Mouse (Mus musculus) intestine, postnatal 0 days (tissue): ENCODE measurements around the gene Hivep2. TPM values are rescaled to one million over a fixed set of nuclear protein-coding genes. Genes with fewer than 3 reads are reported as not detected.

Experiments used
- ATAC-seq: fragments of 200-750 bp; cut with Nextera tagmentation; 2 replicates; pipeline ENCODE4 v1.8.0; 2017; ENCODE audit warnings: mild to moderate bottlenecking, moderate TSS enrichment, moderate library complexity
- H3K27ac ChIP-seq: fragments of 300-500 bp; sonication (generic); 2 replicates; pipeline ENCODE4 v1.5.1; 2014; ENCODE audit warnings: mild to moderate bottlenecking, low read depth, low read length, moderate library complexity
- H3K27me3 ChIP-seq: fragments of 300-500 bp; sonication (generic); replicated peaks from 2 replicates; pipeline ENCODE4 v1.6.1; 2014; ENCODE audit warnings: low read length, mixed read lengths; ENCODE audit not compliant: control insufficient read depth, insufficient read depth
- H3K36me3 ChIP-seq: fragments of 300-500 bp; sonication (generic); 2 replicates; pipeline ENCODE4 v1.6.1; 2014; ENCODE audit warnings: mild to moderate bottlenecking, moderate library complexity; ENCODE audit not compliant: control insufficient read depth, insufficient read depth
- H3K4me1 ChIP-seq: fragments of 300-500 bp; sonication (generic); replicated peaks from 2 replicates; pipeline ENCODE4 v1.6.1; 2014; ENCODE audit warnings: antibody characterized with exemption, low read length, mixed read lengths; ENCODE audit not compliant: control insufficient read depth, insufficient read depth
- H3K4me2 ChIP-seq: fragments of 300-500 bp; sonication (generic); replicated peaks from 2 replicates; pipeline ENCODE4 v1.6.1; 2014; ENCODE audit warnings: low read depth, mild to moderate bottlenecking, moderate library complexity
- H3K4me3 ChIP-seq: fragments of 300-500 bp; sonication (generic); 2 replicates; pipeline ENCODE4 v1.5.1; 2014; ENCODE audit warnings: low read depth, low read length
- H3K9ac ChIP-seq: fragments of 300-500 bp; sonication (generic); 2 replicates; pipeline ENCODE4 v1.6.1; 2014; ENCODE audit warnings: mild to moderate bottlenecking, low read depth, low read length
- H3K9me3 ChIP-seq: fragments of 300-500 bp; sonication (generic); 2 replicates; pipeline ENCODE4 v1.6.1; 2016; ENCODE audit warnings: mixed run types; ENCODE audit not compliant: control insufficient read depth
- CTCF ChIP-seq: sonication (generic); IDR thresholded peaks from 2 replicates; pipeline ENCODE4 v1.5.1; 2016; ENCODE audit warnings: low read depth, mild to moderate bottlenecking, control low read depth, antibody characterized with exemption, moderate library complexity
- WGBS: fragments of 180-500 bp; shearing (Covaris S2); extraction: QIAGEN DNeasy Blood & Tissue Kit; methylation state at CpG from one replicate; pipeline ENCODE4 v1.1.7; 2014; 5-methylcytosine and 5-hydroxymethylcytosine counted together
- polyA plus RNA-seq: library from polyadenylated mRNA; unstranded; fragments of >200 nt; fragmentation: Nextera tagmentation; extraction: Ambion mirVana; gene quantifications from 2 replicates; pipeline ENCODE4 v1.2.1, GENCODE M21; 2015

The Hivep2 gene
- polyA plus RNA-seq, 1 experiment from 2014 or later, result 3.5 TPM

GRCm38 (mm10) chr10:14197261-14197660 lies 231.4 kb downstream of the Hivep2 start:
- peak; percentile 77 for TF ChIP-seq CTCF
- Histone ChIP-seq H3K4me3 (no peak overlapping the region), H3K4me1 (no peaks in the 10 kb centered on the region), H3K9ac (no peak overlapping the region), H3K36me3 (no peaks in the 10 kb centered on the region), H3K9me3 (no peaks in the 10 kb centered on the region), H3K4me2 (no peak overlapping the region), H3K27ac (no peak overlapping the region), H3K27me3 (no peaks in the 10 kb centered on the region)
- no peak for ATAC-seq
- 63% methylated on average over 6 of the region's 6 CpGs for WGBS

- no peak overlapping the region for H3K4me3 ChIP-seq
- H3K9ac ChIP-seq, result no peak overlapping the region
- 80% methylated on average over 7 of the region's 7 CpGs for WGBS
- no peaks in the 10 kb centered on the region for H3K36me3 ChIP-seq
- no peaks in the 10 kb centered on the region for H3K27me3 ChIP-seq
- TF ChIP-seq CTCF, result no peak
- H3K4me2 ChIP-seq, result no peak overlapping the region
- no peaks in the 10 kb centered on the region for H3K9me3 ChIP-seq
- H3K4me1 ChIP-seq, result no peaks in the 10 kb centered on the region
- ATAC-seq, result no peak
- H3K27ac ChIP-seq, result no peak overlapping the region
Observed at GRCm38 (mm10) chr10:14199332-14199731, 233.5 kb downstream of the Hivep2 start.

DNA sequence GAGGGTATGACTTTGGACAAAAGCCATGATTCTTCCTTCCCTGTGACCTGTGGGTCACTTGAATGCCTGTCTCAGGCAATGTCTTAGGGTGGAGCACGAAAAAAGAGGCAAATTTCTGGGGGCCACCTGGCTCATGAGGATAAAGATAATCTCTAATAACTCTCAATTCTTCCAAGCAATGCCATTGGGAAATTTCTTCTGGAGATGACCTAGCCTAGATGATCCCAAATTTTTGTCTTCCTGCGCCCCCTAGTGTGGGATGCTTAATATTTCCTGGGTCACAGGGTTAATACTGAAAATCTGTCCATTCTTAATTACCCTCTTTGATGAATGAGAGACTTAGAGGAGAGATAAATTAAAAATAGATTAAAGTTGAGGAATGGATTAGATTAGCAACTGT lies 234.4 kb downstream of the Hivep2 start:
- no peaks in the 10 kb centered on the region for H3K27me3 ChIP-seq
- ATAC-seq, result no peak
- no peaks in the 10 kb centered on the region for H3K36me3 ChIP-seq
- no peak overlapping the region for H3K4me3 ChIP-seq
- no peak overlapping the region for H3K4me2 ChIP-seq
- no peak overlapping the region for H3K27ac ChIP-seq
- TF ChIP-seq CTCF, result peak; percentile 81
- WGBS, result 8% methylated on average over 2 of the region's 2 CpGs
- no peaks in the 10 kb centered on the region for H3K9me3 ChIP-seq
- H3K4me1 ChIP-seq, result no peaks in the 10 kb centered on the region
- H3K9ac ChIP-seq, result no peak overlapping the region

Other genes starting within 250 kb of the Hivep2 start
- gene Aig1, start 97.1 kb upstream of the Hivep2 start, polyA plus RNA-seq, result 88.3 and 92.9 TPM in 2 replicates